Mouse (Mus musculus) heart, adult 18-20 months (tissue): ENCODE results near the gene Dusp13. TPM values are rescaled to one million over a fixed set of nuclear protein-coding genes. Genes with fewer than 3 reads are reported as not detected.

Experiments used
- DNase-seq, 2 experiments: peaks; one replicate each; pipeline ENCODE4 v3.0.0; 2021 to 2022; ENCODE audit warnings: mixed read lengths in 1 of 2
- total RNA-seq, 2 experiments: library from RNA; stranded (reverse); gene quantifications; 2 replicates each; pipeline ENCODE4 v1.2.3; 2021

Gene Dusp13
- total RNA-seq, 2 experiments from 2014 or later, result 0.59 to 1.5 TPM

DNA sequence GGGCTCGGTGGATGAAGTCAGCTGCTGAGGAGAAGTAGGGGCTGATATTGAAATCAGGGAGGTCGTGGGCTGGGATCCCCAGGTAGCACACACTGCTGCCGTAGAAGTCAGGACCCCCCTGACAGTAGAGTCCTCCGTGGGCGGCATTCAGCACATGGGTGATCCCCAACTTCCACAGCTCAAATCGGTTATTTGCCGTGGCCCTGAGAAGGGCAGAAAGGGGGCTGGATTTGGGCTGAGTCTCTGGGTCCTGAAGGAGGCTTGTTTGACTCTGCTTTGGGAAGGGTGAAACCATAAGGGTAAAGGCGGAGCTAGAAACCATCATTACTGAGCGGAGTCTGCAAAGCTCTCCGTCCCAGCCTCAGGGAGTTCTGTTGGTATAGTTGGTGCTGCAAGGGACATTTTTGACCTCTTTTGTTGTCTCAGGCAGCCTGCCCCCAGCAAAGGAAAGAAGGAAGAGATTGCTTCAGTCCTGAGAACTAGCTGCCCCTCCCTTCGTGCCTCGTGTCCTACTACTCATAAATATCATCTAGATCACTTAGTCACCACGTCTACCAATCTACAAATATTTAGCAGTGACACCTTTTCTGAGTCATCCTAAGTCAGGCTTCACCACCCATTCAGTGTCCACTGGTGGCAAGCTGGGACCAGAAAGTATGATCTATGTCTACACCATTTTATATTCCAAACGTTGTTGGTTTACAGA lies 3.4 kb downstream of the Dusp13 start:
- DNase-seq, result no peak

DNA sequence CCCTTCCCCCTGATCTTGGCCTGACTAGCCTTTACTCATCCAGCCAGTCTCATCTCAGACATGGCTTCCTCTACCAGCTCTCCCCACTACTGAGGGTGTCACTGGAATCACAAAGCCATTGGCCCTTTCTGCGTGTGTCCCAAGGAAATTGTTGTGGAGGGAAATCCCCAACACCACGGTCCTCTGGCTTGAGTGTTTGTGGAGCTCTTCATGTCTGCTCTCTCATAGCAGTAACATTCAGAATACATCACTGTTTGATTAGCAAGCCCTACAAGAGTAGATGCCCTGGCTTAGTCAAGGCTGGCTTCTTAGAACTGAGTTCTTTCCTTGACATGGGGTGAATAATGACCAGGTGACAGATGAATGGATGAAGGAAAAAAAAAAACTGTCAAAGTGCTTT lies 4.1 kb downstream of the Dusp13 start:
- no peak for DNase-seq

DNA sequence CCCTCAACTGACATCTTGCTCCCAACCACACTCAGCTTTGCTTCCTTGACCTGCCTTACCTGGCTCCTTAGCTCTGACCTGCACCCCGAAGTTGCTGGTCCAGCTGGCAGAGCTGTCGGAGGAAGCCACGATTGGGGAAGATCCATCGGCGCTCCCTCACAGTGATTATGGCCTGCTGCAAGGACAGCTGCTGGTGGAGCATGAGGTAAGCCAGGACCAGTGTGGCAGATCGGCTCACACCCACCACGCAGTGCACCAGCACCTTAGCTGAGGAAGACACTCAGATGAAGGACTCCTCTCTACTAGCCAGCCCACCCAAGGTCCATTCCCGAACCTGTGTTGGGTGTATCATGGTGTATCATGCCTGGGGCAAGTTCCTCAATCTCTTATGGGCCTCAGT lies 4.7 kb downstream of the Dusp13 start:
- DNase-seq, result no peak

DNA sequence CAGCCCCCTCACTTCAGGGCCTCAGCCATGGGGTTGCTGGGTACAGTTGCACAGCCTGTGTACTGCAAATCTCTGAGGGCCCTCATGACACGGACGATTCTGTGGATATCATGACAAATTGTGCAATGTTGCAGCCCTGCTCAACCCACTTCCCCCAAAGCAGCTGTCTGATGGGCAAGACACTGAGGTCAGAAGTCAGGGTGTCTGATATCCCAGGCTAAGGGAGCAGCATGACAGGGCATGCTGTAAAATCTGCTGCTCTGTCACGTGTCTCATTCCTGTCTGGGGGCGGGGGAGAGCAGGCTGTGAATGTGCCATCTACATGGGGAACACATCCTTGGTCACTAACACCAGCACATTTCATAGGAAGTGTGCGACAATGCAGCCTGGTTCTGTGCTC lies 5.8 kb downstream of the Dusp13 start:
- DNase-seq, result no peak

DNA sequence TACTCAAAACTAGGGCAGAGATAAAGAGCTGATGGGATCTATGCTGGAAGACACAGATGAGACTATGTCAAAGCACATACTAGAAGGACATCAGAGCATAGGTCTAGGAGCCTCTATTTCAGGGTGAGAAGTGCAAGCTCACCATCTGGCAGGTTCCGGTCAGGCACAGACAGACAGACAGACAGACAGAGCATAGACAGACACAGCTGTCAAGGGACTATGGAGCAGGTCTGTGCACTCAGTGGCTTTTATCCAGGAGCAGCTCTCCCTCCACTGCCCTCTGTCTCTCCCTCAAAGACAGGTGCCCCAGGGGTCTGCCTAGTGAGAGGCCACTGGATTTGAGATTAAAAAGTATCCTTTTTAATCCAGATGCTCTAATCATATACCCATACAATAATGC lies 6.8 kb downstream of the Dusp13 start:
- no peak for DNase-seq

DNA sequence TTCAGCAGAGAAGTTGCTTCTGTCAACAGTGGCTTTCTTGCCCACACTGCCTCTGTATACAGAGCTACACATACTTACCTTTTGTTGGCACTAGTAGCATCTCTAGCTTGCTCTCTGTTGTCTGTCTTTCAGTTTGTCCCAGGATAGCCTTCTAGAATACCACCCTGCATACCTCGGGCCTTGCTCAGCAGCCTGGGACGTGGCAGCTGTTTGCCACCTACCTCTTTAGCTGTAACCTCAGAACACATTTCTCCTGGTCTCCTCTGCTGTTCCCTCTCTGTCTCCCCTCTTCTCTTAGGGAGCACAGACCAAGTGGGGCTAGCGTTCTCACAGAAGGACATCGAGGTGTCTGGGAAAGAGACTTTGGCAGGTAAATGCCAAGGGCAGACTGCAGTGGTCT lies 8.5 kb downstream of the Dusp13 start:
- no peak for DNase-seq

DNA sequence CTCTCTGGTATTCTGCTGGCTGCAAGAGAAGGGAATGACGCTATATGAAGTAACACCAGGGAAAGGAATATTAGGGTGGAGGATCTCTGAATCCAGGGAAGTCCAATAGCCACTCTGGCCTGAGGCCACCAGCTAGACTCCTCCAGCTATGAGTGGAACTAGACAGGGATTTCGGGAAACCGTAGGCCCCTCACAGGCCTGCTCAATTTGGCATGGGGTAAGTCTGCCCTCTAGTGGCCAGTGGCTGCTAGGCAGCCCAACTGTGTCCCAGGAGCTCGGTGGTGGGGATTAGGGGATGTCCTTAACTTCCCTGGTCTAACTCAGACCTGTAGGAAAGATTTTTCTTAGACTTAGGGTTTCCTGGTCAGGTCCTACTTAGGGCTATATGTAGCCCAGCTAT lies 9.2 kb downstream of the Dusp13 start:
- peak; percentile 76 to 92 for DNase-seq

DNA sequence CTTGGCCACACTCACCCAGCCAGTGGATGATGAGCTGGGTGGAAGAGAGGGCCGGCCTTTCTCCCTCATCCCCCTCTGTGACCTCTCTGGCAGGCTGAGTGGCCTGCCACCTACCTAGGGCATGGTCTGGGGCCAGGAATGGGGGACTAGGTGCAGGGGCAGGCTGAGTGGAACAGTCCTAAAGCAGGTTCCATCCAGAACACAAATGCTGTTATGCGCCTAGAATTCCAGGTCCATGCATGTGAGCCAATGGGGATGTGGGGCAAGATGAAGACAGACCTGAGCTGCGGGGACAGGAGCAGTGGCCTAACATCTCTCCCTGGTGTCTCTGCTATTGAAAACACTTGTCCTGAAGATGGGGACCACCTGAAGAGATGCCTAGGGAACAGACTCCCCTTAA lies 9.7 kb downstream of the Dusp13 start:
- DNase-seq, result no peak

DNA sequence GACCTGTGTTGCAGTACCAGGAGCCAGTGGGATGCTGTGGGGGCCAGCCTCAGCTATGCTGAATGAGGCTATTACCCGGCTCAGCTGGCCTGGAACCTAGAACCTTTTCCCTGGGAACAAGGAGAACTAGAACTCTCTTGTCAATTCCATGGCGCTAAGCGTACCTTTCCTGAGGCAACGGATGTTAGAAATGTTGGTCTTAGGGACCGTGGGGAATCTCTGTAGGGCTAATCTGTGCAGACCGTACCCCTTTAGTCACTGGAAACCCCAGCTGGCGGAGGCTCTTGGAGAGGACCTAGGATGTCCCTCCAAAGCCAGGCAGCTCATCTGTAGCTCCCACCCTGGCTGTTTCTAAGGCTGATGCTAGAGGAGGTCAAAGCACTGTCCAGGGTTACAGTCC lies 10.6 kb downstream of the Dusp13 start:
- no peak for DNase-seq

DNA sequence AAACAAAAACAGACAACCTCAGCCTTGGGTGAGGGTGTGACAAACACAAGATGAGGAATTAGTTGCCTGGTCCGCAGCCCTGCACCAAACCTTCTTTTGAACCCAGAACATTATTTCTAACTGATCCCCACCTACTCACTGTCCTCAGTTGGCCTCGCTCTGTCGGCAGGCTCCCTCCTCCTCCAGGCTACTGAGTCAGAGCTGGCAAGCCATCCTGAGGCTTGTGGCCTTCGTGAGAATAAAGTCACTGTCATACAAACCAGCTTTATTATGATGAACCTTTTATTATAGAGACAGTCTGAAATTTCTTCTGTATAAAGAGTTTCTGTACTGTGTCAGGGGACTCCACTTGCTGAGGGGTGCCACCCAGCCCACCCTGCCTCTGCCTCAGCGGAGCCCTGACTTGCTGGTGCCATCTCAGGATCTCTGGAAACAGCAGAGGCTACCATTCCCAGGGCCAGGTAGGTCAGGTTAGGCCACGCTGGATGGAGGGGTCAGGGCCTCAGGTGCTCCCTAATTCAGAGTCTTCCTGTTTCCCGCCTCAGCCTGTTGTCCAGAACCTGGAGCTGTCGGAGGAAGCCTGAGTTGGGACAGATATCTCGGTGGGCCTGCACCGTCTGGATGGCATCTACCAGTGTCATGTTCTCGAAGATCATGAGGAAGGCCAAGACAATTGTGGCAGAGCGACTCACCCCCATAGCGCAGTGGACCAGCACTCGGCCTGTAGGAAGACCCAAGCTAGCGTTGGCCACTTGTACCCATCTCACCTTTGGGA lies 17.7 kb downstream of the Dusp13 start:
- no peak for DNase-seq

DNA sequence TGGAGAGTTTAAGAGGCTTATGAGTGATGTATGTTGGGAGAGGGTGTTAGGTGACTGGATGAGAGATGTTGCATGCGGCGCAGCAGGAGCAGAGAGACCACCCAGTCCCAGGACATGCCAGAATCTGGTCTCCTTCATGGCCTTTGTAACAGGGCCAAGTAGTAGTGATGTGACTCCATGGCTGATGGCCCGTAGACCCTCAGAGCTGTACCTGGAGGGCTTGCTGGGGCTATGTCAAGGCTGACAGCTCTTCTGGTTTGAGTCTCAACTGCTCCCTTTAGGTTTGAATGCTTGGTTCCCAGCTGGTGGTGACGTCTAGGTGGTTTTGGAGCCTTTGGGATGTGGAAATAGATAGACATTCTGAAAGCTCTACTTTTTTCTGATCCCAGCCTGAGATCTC lies 21.0 kb downstream of the Dusp13 start:
- DNase-seq, result no peak

DNA sequence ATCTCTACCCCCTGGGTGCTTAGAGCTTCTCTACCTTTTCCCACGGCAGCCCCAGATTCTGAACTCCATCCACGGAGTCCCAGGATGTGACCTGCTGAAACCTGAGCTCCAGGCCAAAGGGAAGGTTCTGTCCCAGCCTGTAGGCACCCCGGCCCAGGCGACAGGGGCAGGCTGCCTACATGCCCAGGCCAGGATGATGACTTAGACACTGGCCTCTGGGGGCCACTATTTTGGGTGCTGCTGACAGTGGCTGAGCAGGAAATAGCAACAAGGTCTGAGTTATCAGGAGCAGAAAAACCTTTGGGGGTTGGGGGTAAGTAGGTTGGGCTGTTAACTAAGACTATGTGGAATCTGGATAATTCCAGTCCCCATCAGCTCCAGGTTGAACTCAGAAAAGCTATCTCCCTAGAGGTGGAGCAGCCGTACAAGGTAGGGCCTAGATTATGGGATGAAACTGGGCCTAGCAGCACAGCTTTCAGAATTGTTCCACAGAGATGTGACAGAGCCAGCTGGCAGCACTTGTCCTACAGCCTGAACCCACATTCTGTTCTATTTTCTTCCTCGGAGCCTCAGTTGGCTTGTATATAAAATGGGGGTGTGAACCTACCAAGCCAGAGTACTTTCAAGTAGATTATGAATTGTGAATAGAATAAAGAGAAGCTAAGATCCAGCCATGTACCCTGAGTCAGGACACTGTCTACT lies 21.8 kb downstream of the Dusp13 start:
- no peak for DNase-seq

DNA sequence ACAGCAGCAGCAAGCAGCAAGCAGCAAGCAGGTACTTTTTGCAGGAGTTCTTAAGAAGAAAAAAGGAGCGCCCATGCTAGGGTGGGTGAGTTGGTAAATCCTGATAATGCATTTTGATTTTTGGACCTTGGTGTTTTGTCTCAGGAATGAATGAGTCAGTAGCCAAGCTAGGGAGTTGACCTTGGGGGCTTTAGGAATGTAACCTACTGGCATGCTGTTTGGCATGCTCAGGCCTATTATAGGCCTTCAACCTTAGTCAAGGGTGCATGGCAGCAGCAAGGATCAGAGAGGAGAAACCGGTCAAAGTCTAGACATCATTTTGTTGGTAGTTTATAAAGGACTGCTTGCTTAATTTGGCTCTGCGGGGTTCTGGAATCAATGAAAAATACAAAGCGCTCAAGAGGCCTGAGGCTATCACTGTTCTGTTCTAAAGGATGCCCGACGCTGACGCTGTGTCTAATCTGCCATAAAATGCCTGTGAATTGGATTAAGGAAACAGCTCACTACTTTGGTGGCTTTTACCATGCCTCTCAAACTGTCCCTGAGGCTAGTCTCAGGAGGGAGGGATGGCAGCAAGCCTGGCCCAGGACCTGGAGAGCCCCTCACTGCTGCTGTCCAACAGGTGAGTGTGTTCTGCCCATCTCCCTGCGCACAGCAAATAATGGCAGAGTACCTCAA lies 28.8 kb downstream of the Dusp13 start:
- no peak for DNase-seq

DNA sequence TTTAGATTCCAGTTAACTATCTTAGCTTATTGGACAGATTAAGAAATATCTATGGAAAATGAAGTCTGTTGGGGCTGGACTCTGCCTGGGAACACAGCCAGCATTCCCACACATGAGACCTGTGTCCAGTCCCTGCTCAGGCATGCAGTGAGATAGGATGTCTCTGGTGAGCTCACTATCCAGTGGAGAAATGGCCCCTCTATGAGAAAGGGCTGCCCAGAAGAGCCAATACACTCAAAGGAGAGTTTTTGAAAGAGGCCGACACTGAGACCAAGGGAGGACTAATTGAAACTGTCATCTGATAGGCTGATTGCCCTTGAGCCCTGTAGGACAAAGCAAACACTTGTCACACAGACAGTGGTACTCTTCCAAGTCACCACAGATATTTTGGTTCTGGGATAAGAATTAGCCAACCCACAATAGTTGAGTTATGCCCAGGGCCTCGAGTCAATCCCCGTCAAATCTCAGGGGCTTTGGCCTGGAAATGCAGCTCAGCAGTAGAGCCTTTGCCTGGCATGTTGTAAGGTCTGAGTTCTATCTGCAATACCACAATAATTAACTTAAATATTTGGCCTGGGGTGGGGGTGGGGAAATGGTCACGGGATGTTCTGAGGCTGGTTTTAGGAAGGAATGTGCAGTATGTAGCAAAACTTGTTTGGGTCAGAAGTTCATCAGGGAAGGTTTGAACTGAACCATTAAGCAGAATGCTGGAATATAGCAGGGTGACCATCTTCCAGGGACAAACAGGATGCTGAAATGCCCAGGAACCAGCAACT lies 30.4 kb downstream of the Dusp13 start:
- peak in 1 of 2 experiments; percentile 18 for DNase-seq

DNA sequence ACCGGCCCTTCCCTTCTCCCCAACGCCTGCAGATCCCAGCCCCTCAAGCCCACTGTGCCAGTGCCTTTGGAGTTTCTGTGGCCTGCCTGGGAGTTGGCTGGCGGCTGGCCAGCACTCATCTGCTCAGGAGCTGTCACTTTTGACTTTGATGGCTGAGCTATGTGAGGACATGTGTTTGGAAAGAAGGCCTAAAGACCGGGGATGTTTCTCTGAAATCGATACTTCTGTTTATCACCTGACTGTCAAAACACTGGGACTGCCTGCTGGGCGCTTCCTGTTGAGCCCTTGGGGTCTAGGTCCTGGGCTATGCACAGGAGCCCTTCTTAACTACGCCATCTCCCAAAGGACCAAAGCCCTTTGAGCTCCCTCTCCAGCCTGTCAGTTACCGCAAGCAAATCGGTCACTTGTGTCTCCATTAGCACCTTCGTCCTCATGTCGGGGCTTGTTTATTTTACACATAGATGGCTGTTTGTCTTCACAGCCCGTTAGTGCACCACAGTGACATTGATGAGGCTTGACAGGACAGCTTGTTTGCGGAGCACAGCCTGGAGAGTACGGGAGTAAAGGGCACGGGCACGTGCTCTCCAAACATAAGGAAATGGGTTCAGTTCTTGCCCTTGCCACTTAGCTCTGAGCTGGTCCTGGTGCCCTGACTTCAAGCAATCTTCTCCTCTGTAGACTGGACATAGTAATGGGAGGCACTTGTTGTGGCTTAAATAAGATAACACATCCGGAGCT lies 31.2 kb downstream of the Dusp13 start:
- DNase-seq, result no peak

DNA sequence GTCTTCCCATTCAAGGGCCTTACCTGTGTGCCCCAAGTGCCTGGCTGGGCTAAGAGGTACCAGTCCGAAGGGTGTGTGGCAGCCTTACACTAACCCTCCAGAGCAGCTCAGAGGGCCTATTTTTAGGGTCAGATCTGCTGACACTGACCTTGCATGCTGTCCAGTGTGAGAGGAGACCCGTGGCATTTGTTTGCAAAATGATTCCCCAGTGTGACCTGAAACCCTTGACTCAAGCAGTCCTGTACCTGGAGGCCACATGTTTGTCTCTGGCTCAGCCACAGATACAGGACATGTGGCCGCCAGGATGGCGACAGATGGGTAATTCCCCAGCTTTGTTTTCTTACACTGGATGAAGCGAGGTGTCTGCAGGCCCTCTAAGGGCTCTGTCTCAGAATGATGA lies 36.5 kb downstream of the Dusp13 start, which contains the start of gene Dupd1:
Gene Dupd1 (minus strand): TSS at position 91 of the 400 bp plus-strand sequence.
- DNase-seq, result no peak

DNA sequence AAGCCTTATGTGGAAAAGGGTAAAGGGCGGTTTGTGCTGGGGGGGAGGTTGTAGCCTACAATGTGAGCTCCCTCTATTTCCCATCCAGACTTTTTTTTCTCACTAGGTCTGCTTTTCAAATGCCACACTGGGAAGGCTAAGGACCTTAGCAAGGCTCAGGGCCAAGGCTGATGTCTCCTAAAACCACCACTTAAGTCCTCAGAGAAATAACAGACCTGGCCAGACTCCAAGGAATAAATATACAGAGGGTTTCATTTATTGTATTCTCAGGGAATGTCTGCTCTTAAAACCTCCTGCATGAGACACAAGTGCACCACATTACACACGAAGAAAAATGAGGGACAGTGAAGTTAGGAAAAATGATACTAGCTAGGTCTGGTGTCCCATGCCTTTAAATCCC lies 39.8 kb downstream of the Dusp13 start:
- no peak for DNase-seq

DNA sequence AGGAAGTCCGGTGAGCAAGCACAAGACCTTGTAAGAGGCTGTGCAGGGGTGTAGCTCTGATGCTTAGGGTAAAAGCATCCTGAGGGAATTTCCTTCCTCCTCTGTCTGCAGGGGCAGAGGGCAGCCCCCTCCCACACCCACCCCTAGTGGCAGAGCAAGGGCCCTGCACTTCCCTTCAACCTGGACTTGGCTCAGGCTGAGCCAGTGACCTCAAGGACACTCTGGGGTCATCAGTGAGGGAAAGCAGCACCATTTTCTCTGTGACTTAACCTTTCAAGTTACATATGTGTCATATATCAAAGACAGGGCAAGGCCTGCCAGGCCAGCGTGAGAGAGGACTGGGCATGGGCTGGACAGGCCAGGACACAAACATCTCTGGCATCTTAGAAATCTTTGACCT lies 41.4 kb downstream of the Dusp13 start:
- no peak for DNase-seq

DNA sequence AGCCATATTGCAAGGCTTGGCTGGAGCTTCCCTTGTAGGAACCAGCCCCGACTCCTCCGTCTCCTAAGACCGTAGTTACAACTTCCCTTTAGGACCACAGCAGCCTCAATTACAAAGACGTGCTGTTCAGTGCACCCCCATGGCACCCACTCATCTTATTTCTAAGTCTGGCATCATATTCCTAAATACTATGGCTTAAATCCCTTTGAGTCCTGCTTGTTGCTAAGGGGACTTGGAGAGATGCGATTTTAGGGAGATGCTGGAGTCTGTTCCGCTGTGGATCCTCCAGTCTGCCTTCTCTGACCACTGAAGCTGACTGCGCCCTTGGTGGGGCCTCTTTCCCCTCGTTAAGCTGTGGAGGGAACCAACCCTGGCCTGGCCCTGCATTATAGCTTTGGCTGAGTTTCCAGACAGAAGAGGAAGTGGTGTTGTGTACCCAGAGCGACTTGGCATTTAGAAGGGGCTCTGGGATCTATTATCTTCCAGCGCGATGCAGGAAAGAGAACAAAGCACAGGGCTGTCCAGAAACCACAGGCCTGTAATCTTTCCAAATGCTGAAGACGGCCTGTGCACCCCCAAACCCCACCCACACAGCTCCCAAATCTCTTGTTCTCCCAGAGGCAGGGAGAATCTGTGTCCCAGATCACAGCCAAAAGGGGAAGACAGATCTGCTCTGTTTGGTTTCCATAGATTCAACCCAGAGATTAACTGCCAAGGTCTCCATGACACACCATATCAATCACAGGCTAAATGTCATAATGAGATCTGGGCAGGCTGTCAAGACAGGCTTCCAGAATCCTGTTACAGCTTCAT lies 44.0 kb downstream of the Dusp13 start:
- peak; percentile 62 to 75 for DNase-seq

DNA sequence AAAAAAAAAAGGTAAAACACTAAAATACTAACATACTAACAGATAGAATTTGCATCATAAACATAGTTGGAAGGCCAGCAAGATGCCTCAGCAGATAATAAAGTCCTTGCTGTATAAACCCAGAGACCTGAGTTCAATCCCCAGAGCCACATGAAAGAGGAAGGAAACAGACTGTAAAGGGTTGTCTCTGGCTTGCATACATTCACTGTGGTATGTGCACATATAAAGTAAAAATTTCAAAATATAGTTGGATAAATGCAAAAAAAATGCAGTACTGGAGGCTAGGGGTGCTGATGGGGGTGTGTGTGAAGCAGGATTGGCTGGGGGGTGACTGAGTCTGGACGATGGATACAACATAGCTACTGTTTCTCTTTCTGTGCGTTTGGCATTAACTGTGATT lies 45.5 kb downstream of the Dusp13 start:
- no peak for DNase-seq
